Mouse (Mus musculus): ENCODE measurements around the gene Ints4. TPM values are rescaled to one million over a fixed set of nuclear protein-coding genes. Genes with fewer than 3 reads are reported as not detected.

Gene Ints4
- polyA plus RNA-seq, 1 experiment: 1.1 TPM

DNA sequence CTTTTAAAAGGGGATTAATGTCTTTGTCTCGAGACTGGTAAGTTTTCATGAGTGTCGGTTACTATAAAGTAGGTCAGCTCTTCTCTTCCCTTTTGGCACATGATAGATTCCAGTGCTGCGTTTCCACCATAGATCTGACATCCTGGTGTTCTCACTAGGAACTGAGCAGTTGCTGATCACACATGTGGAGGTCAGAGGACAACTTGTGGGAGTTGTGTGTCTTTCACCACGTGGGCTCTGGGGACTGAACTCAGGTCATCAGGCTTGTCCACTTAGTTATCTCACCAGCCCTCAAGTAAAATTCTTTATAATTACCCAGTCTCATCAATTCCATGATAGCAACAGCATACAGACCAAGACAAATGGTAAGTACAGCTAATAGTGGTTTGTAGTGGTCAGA is 88.6 kb downstream of the Ints4 start:
- Histone ChIP-seq H3K4me3 (replicated peaks) (no peak overlapping the region), H3K36me3 (ENCODE audit: control insufficient read depth) (no peaks in the 10 kb centered on the region; the same call in 1 of the 2 replicates), H3K27me3 (ENCODE audit: control insufficient read depth) (no peaks in the 10 kb centered on the region), H3K9me3 (ENCODE audit: control insufficient read depth, low read length) (no peaks in the 10 kb centered on the region), H3K4me1 (ENCODE audit: control insufficient read depth) (no peaks in the 10 kb centered on the region)
- no peak for TF ChIP-seq GATA1 (IDR thresholded peaks at IDR 0.05; ENCODE audit: low read length)
- TF ChIP-seq TAL1 (IDR thresholded peaks at IDR 0.05; ENCODE audit: low read length): no peak

DNA sequence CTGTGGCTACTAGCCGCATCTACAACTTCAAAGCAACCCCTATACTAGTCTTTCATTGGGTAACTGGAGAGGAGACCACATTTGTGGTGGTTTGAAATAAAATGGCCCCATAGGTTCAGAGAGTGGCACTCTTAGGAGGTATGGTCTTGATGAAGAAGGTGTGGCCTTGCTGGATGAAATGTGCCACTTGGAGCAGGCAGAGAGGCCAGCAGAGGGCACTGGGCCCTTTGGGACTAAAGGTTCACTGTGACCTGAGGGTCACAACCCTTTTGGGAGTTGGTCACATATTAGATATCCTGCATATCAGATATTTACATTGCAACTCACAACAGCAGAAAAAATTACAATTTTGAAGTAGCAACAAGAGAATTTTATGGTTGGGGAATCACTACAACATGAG is 89.6 kb downstream of the Ints4 start:
- no peak for TF ChIP-seq TAL1 (IDR thresholded peaks at IDR 0.05; ENCODE audit: low read length)
- TF ChIP-seq GATA1 (IDR thresholded peaks at IDR 0.05; ENCODE audit: low read length): no peak

DNA sequence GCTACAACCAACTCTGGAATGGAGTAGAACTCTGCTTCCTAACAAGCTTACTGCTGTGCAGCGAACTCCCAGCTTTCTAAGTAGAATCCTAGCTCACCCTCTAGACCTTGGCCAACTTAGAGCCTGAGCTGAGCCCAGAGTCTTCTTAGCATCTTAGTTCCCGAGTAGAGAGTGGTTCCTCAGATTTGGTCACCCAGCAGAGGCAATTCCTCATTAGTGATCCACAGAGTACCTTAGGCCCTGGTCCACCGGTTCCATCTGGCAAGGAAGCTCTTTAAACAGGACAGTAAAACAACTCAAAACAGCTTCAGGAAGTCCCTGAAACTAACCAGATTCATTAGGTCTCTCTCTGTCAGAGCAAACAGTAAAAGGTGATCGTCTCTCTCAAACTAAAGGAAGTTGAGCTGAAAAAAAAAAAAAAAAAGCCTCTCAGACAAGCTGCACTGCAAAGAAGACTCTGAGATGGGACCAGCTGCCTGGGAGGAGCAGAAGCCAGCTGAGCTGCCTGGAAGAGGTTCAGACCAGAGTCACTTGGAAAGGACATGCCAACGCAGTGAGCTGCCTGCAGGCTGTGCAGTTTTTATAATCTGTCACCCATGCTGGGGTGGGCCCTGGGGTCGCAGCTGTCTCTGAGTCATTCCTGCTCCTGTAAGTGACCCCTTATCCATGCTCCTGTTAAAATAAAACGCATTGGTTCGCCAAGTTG is 97.8 kb downstream of the Ints4 start:
- Histone ChIP-seq H3K4me3 (replicated peaks) (peak overlapping the region; percentile 100), H3K4me1 (ENCODE audit: control insufficient read depth) (peaks cover 28% of the 10 kb centered on the region), H3K9me3 (ENCODE audit: control insufficient read depth, low read length) (no peaks in the 10 kb centered on the region), H3K27me3 (ENCODE audit: control insufficient read depth) (no peaks in the 10 kb centered on the region), H3K36me3 (ENCODE audit: control insufficient read depth) (no peaks in the 10 kb centered on the region; the same call in 1 of the 2 replicates)
- TF ChIP-seq TAL1 (IDR thresholded peaks at IDR 0.05; ENCODE audit: low read length) (no peak), GATA1 (IDR thresholded peaks at IDR 0.05; ENCODE audit: low read length) (no peak)

More for the DNA sequence above, 89.6 kb downstream of the Ints4 start:
- Histone ChIP-seq H3K4me1 (ENCODE audit: control insufficient read depth) (no peaks in the 10 kb centered on the region), H3K27me3 (ENCODE audit: control insufficient read depth) (no peaks in the 10 kb centered on the region), H3K4me3 (replicated peaks) (no peak overlapping the region), H3K36me3 (ENCODE audit: control insufficient read depth) (no peaks in the 10 kb centered on the region; the same call in 1 of the 2 replicates), H3K9me3 (ENCODE audit: control insufficient read depth, low read length) (no peaks in the 10 kb centered on the region)

DNA sequence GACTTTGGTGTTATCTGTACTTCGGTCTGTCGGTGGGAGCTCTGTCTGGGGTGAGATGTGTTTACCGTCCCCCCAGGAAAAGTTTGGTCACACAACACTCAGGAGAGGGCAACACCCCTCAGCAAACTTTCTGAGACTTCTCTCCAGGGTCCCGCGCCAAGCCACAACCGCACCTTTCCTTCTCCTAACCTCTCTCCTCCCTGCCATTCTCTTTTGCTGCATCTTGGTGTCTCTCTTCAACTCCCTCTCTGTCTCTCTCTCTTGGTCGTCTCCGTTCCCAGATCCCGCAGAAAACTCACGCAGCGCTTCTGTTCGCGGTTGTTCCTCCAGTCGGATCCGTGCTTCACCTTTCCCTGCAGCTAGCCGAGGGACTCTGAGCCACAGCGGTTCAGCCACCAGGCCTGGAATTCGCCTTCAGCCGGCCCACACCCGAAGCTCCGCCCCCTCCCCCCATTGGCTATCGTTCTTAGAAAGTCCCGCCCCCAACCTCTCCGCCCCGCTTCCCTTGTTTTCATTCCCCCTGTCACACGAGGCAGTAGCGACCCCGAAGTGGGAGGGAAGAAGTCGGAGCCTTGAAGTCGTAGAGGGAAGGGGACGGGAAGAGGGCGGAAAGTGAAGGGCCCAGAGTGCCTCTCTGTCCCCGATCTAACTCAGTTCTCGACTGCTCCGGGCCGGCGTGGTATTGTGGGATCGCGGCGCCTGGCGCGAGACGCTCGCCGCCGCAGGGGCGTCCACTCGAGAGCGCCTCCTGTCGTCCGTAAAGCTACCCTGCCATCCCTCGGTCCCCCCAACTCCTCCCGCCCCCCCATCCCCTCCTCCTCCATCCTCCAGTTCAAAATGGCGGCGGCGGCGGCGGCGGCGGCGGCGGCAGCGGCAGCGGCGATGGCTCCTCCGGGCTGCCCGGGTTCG is 98.6 kb downstream of the Ints4 start, which contains the start of the genes Aamdc and Rsf1:
TSS of gene Aamdc (minus strand) at position 431 of the 909 bp plus-strand sequence.
TSS of gene Rsf1 (plus strand) at position 823 of the 909 bp plus-strand sequence.
- Histone ChIP-seq H3K9me3 (ENCODE audit: control insufficient read depth, low read length) (no peaks in the 10 kb centered on the region), H3K36me3 (ENCODE audit: control insufficient read depth) (no peaks in the 10 kb centered on the region; the same call in 1 of the 2 replicates), H3K4me3 (replicated peaks) (peak within 1 kb of the TSS; percentile 100), H3K4me1 (ENCODE audit: control insufficient read depth) (peaks cover 30% of the 10 kb centered on the region), H3K27me3 (ENCODE audit: control insufficient read depth) (no peaks in the 10 kb centered on the region)
- no peak for TF ChIP-seq GATA1 (IDR thresholded peaks at IDR 0.05; ENCODE audit: low read length)
- no peak for TF ChIP-seq TAL1 (IDR thresholded peaks at IDR 0.05; ENCODE audit: low read length)

DNA sequence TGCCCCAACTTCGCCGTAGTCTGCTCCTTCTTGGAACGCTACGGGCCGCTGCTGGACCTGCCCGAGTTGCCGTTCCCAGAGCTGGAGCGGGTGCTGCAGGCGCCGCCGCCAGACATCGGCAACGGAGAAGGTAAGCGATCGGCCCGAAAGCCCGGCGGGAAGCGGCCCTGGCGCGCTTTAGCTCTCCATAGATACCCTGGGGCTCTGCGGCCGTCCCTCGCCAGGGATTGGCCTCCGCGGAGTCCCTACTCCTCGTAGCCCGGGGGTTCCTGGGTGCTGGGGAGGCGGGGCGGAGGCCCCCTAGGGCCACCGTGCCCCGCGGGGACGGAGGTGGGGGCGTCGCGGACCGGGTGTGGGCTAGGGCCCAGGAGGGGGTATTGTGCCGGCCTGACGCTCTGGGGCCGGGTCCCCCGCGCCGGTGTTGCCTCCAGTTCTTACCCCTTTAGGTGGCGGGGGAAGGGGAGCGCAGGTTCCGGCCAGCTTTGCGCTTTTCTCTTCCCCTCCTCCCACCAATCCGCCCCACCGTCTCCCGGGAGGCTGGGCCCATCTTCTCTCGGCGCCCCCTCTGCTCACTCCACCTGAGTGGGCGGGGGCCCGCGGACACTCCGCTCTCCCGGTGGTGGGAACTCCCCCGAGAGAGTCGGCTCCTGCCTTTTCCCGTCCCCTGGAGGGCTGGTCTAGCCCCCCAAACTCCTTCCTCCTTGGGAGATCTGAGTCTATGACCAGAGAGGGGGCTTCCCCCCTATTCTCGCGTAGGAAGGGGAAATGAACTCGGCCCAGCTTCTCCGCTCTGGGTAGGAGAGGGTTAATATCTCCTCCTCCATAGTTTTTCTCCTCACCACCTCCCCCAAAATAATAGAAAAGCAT is 99.5 kb downstream of the Ints4 start:
- H3K4me3 ChIP-seq (replicated peaks): peak overlapping the region; percentile 100
- peaks cover 34% of the 10 kb centered on the region for H3K4me1 ChIP-seq (ENCODE audit: control insufficient read depth)
- no peaks in the 10 kb centered on the region for H3K27me3 ChIP-seq (ENCODE audit: control insufficient read depth)
- no peaks in the 10 kb centered on the region for H3K9me3 ChIP-seq (ENCODE audit: control insufficient read depth, low read length)
- no peak for TF ChIP-seq GATA1 (IDR thresholded peaks at IDR 0.05; ENCODE audit: low read length)
- TF ChIP-seq TAL1 (IDR thresholded peaks at IDR 0.05; ENCODE audit: low read length): no peak
- no peaks in the 10 kb centered on the region for H3K36me3 ChIP-seq (ENCODE audit: control insufficient read depth)

DNA sequence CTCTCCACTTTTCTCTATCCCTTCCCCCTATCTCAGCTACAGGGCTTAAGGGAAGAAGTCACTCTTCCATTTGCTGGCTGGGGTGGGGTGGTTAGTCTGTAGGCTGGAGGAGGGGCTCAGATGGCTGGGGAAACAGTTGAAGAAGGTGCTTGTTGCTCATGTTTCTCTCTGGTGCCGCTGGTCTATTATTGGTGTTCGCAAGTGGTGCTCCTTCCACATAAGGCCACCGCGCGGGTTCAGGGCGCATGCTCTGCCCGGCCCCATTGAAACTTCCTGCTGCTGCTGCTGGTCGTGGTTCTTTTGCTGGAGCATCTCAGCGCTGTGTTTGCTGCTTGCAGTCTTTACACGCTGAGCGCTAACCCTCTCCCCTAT is 100.1 kb downstream of the Ints4 start:
- no peaks in the 10 kb centered on the region for H3K27me3 ChIP-seq (ENCODE audit: control insufficient read depth)
- H3K36me3 ChIP-seq (ENCODE audit: control insufficient read depth): no peaks in the 10 kb centered on the region
- no peak for TF ChIP-seq GATA1 (IDR thresholded peaks at IDR 0.05; ENCODE audit: low read length)
- TF ChIP-seq TAL1 (IDR thresholded peaks at IDR 0.05; ENCODE audit: low read length): no peak
- H3K4me1 ChIP-seq (ENCODE audit: control insufficient read depth): peaks cover 40% of the 10 kb centered on the region
- H3K9me3 ChIP-seq (ENCODE audit: control insufficient read depth, low read length): no peaks in the 10 kb centered on the region
- peak overlapping the region; percentile 100 for H3K4me3 ChIP-seq (replicated peaks)

DNA sequence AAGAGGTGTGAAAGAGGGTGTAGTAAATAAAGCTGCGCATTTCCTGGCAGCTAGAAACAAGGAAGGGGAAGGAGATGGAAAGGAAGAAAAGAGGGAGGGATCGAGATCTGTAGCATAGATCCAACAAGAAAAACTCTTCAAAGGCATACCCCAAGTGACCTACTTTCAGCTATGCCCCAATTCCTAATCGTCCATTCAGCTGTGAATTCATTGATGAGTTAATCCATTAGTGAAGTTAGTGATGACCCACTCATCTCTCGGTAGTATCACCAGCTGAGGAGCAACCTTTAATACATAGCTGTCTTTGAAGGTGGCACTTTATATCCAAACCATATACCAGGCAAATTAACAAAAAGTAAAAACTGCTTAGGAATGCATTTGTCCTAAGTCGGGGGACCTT is 107.8 kb downstream of the Ints4 start:
- H3K4me1 ChIP-seq (ENCODE audit: control insufficient read depth): peaks cover 48% of the 10 kb centered on the region

DNA sequence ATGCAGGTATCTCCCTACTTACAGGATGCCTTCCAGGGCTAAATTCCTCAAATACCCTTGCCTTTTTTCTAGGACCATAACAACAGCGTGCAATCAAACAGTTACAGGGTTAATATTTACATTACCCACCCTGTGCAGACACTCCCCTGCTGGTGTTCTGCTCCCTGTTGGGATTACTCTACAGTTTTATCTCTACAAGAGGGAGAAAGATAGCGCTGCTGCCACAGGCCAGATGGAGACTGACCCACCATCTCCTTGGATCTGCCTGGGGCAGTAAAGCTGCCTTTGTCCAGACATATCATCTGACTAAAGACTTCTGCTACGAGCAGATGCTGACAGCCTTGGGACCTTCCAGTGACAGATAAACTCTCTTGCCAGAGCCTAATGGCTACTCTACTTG is 109.7 kb downstream of the Ints4 start:
- H3K4me1 ChIP-seq (ENCODE audit: control insufficient read depth): peaks cover 39% of the 10 kb centered on the region

More for the DNA sequence above, 107.8 kb downstream of the Ints4 start:
- H3K9me3 ChIP-seq (ENCODE audit: control insufficient read depth, low read length): no peaks in the 10 kb centered on the region
- H3K27me3 ChIP-seq (ENCODE audit: control insufficient read depth): no peaks in the 10 kb centered on the region
- no peak overlapping the region for H3K4me3 ChIP-seq (replicated peaks)
- TF ChIP-seq GATA1 (IDR thresholded peaks at IDR 0.05; ENCODE audit: low read length): no peak
- TF ChIP-seq TAL1 (IDR thresholded peaks at IDR 0.05; ENCODE audit: low read length): no peak
- peaks cover 9% of the 10 kb centered on the region for H3K36me3 ChIP-seq (ENCODE audit: control insufficient read depth)

More for the DNA sequence above, 109.7 kb downstream of the Ints4 start:
- TF ChIP-seq TAL1 (IDR thresholded peaks at IDR 0.05; ENCODE audit: low read length) (no peak), GATA1 (IDR thresholded peaks at IDR 0.05; ENCODE audit: low read length) (no peak)
- H3K27me3 ChIP-seq (ENCODE audit: control insufficient read depth): no peaks in the 10 kb centered on the region
- H3K9me3 ChIP-seq (ENCODE audit: control insufficient read depth, low read length): no peaks in the 10 kb centered on the region
- H3K36me3 ChIP-seq (ENCODE audit: control insufficient read depth): peaks cover 11% of the 10 kb centered on the region
- no peak overlapping the region for H3K4me3 ChIP-seq (replicated peaks)

Other genes starting within 250 kb of the Ints4 start
- 0.02 TPM in 1 of 2 replicates, not detected in the other for gene Usp35, start 148.9 kb upstream of the Ints4 start, polyA plus RNA-seq (2012)
- gene Kctd21, start 148.6 kb upstream of the Ints4 start, polyA plus RNA-seq (2012): not detected in 2 replicates
- 0.06 and 0.10 TPM in 2 replicates for gene Alg8, start 109.3 kb upstream of the Ints4 start, polyA plus RNA-seq (2012)
- gene Ndufc2, start 81.0 kb upstream of the Ints4 start, polyA plus RNA-seq (2012): 14.7 and 15.6 TPM in 2 replicates
- gene Thrsp, start 63.2 kb upstream of the Ints4 start, polyA plus RNA-seq (2012): not detected in 2 replicates
- gene Kctd14, start 29.6 kb upstream of the Ints4 start, polyA plus RNA-seq (2012): 2.1 and 2.7 TPM in 2 replicates
- 0.17 and 0.63 TPM in 2 replicates for gene Aamdc, start 98.5 kb downstream of the Ints4 start, polyA plus RNA-seq (2012)
- 0.53 and 0.68 TPM in 2 replicates for gene Rsf1, start 98.9 kb downstream of the Ints4 start, polyA plus RNA-seq (2012)
- gene Clns1a, start 215.7 kb downstream of the Ints4 start, polyA plus RNA-seq (2012): 1.3 and 1.4 TPM in 2 replicates

Measured in erythroblast, embryonic 14.5 days (primary cell).